Mouse (Mus musculus): Measurements from ENCODE around the gene Gm49325. TPM values are rescaled to one million over a fixed set of nuclear protein-coding genes. Genes with fewer than 3 reads are reported as not detected.
A peak's percentile ranks its signal among the peaks of the same experiment; 100 is the strongest.
"Not testable (repeated sequence)": the region's sequence is repeated elsewhere in the genome, so short reads cannot be mapped to it uniquely, and the experiment has no call there.

The Gm49325 gene
- polyA plus RNA-seq, 1 experiment from 2014 or later, result 4.9 TPM

GRCm38 (mm10) chr10:77685895-77686664 lies 80.1 kb downstream of the Gm49325 start, which contains the start of gene Tspear:
Tspear (plus strand) TSS chr10:77686569.
- no peaks in the 10 kb centered on the region for H3K4me1 ChIP-seq (ENCODE audit: insufficient read depth, low read depth, low read length)
- DNase-seq (ENCODE audit: low spot score) (no peak), ATAC-seq (0 out of 2 replicates have a peak, but pooled peaks have one; percentile 12)
- H3K4me2 ChIP-seq (replicated peaks; ENCODE audit: low read depth, low read length), result no peak within 1 kb of the TSS
- H3K9me3 ChIP-seq (ENCODE audit: low read length), result no peaks in the 10 kb centered on the region
- 0 out of 2 replicates have a peak, but pooled peaks cover 7% of the 10 kb centered on the region for H3K27me3 ChIP-seq (replicated peaks; ENCODE audit: insufficient read depth, low read length)
- H3K9ac ChIP-seq (replicated peaks; ENCODE audit: low read depth), result no peak within 1 kb of the TSS
- no peak for TF ChIP-seq CTCF (IDR thresholded peaks at IDR 0.05)
- TF ChIP-seq EP300 (IDR thresholded peaks at IDR 0.05), result no peak
- no peak within 1 kb of the TSS for H3K27ac ChIP-seq (ENCODE audit: low read length)
- no peak within 1 kb of the TSS for H3K4me3 ChIP-seq (ENCODE audit: low read depth, low read length)
- 2% methylated on average over 22 of the region's 22 CpGs for WGBS
- H3K36me3 ChIP-seq (ENCODE audit: insufficient read depth, low read length), result no peaks in the 10 kb centered on the region

GRCm38 (mm10) chr10:77687021-77687420 lies 81.0 kb downstream of the Gm49325 start:
- H3K4me1 ChIP-seq (ENCODE audit: insufficient read depth, low read depth, low read length), result no peaks in the 10 kb centered on the region
- H3K27me3 ChIP-seq (replicated peaks; ENCODE audit: insufficient read depth, low read length), result 0 out of 2 replicates have a peak, but pooled peaks cover 7% of the 10 kb centered on the region
- no peak for TF ChIP-seq CTCF (IDR thresholded peaks at IDR 0.05)
- TF ChIP-seq EP300 (IDR thresholded peaks at IDR 0.05), result no peak
- H3K36me3 ChIP-seq (ENCODE audit: insufficient read depth, low read length), result no peaks in the 10 kb centered on the region
- WGBS, result 19% methylated on average over 10 of the region's 10 CpGs
- ATAC-seq (no peak), DNase-seq (ENCODE audit: low spot score) (no peak)
- H3K4me2 ChIP-seq (replicated peaks; ENCODE audit: low read depth, low read length), result no peak overlapping the region
- H3K27ac ChIP-seq (ENCODE audit: low read length), result no peak overlapping the region
- no peak overlapping the region for H3K4me3 ChIP-seq (ENCODE audit: low read depth, low read length)
- no peaks in the 10 kb centered on the region for H3K9me3 ChIP-seq (ENCODE audit: low read length)
- no peak overlapping the region for H3K9ac ChIP-seq (replicated peaks; ENCODE audit: low read depth)

GRCm38 (mm10) chr10:77690356-77690807 lies 84.4 kb downstream of the Gm49325 start, which contains the start of gene Gm19402:
Gm19402 (minus strand) TSS chr10:77690757.
- WGBS, result 61% methylated on average over 3 of the region's 3 CpGs
- not testable (repeated sequence) for H3K9ac ChIP-seq (replicated peaks; ENCODE audit: low read depth); H3K9me3 ChIP-seq (ENCODE audit: low read length); H3K36me3 ChIP-seq (ENCODE audit: insufficient read depth, low read length); DNase-seq (ENCODE audit: low spot score); H3K4me2 ChIP-seq (replicated peaks; ENCODE audit: low read depth, low read length); H3K27ac ChIP-seq (ENCODE audit: low read length); H3K4me1 ChIP-seq (ENCODE audit: insufficient read depth, low read depth, low read length); H3K4me3 ChIP-seq (ENCODE audit: low read depth, low read length); H3K27me3 ChIP-seq (replicated peaks; ENCODE audit: insufficient read depth, low read length); ATAC-seq

MicroRNAs encoded within 50 kb of the gene (microRNA counts, 519-probe panel; counts per million panel counts)
- microRNA mmu-miR-1930, result not detected

Small RNA genes within 50 kb of the gene (microRNA-seq; reads per million reads assigned to microRNA genes)
- gene Mir1930, result 7.3 reads per million, percentile 18 among the genes with 10 or more reads in this experiment

Other genes with a start within 250 kb of the Gm49325 start
- 25.3 and 30.1 TPM in 2 replicates for gene Adarb1, start 187.9 kb upstream of the Gm49325 start, polyA plus RNA-seq (2015; fragmentation: Nextera tagmentation; extraction: Ambion mirVana)
- gene Fam207a, start 90.4 kb upstream of the Gm49325 start, polyA plus RNA-seq (2015; fragmentation: Nextera tagmentation; extraction: Ambion mirVana), result 26.8 and 27.2 TPM in 2 replicates
- 19.1 and 21.1 TPM in 2 replicates for gene Itgb2, start 75.9 kb upstream of the Gm49325 start, polyA plus RNA-seq (2015; fragmentation: Nextera tagmentation; extraction: Ambion mirVana)
- gene Pttg1ip, start 24.5 kb upstream of the Gm49325 start, polyA plus RNA-seq (2015; fragmentation: Nextera tagmentation; extraction: Ambion mirVana), result 189 and 207 TPM in 2 replicates
- 185 and 209 TPM in 2 replicates for gene Sumo3, start 100 bp upstream of the Gm49325 start, polyA plus RNA-seq (2015; fragmentation: Nextera tagmentation; extraction: Ambion mirVana)
- 59.8 and 65.6 TPM in 2 replicates for gene Ube2g2, start 16.1 kb downstream of the Gm49325 start, polyA plus RNA-seq (2015; fragmentation: Nextera tagmentation; extraction: Ambion mirVana)
- 0.12 and 0.13 TPM in 2 replicates for gene Tspear, start 80.4 kb downstream of the Gm49325 start, polyA plus RNA-seq (2015; fragmentation: Nextera tagmentation; extraction: Ambion mirVana)
- gene Gm19402, start 84.6 kb downstream of the Gm49325 start, polyA plus RNA-seq (2015; fragmentation: Nextera tagmentation; extraction: Ambion mirVana), result not detected in 2 replicates
- not detected in 2 replicates for gene Gm9508, start 91.0 kb downstream of the Gm49325 start, polyA plus RNA-seq (2015; fragmentation: Nextera tagmentation; extraction: Ambion mirVana)
- gene Gm10272, start 100.4 kb downstream of the Gm49325 start, polyA plus RNA-seq (2015; fragmentation: Nextera tagmentation; extraction: Ambion mirVana), result not detected in 2 replicates
- not detected in 2 replicates for gene Gm10024, start 105.3 kb downstream of the Gm49325 start, polyA plus RNA-seq (2015; fragmentation: Nextera tagmentation; extraction: Ambion mirVana)
- gene Gm10142, start 109.6 kb downstream of the Gm49325 start, polyA plus RNA-seq (2015; fragmentation: Nextera tagmentation; extraction: Ambion mirVana), result not detected in 2 replicates
- not detected in 2 replicates for gene Krtap12-1, start 114.4 kb downstream of the Gm49325 start, polyA plus RNA-seq (2015; fragmentation: Nextera tagmentation; extraction: Ambion mirVana)
- gene Gm10100, start 120.3 kb downstream of the Gm49325 start, polyA plus RNA-seq (2015; fragmentation: Nextera tagmentation; extraction: Ambion mirVana), result not detected in 2 replicates
- not detected in 2 replicates for gene Gm18596, start 136.4 kb downstream of the Gm49325 start, polyA plus RNA-seq (2015; fragmentation: Nextera tagmentation; extraction: Ambion mirVana)
- gene Gm9736, start 145.2 kb downstream of the Gm49325 start, polyA plus RNA-seq (2015; fragmentation: Nextera tagmentation; extraction: Ambion mirVana), result not detected in 2 replicates
- gene Gm3233, start 153.5 kb downstream of the Gm49325 start, polyA plus RNA-seq (2015; fragmentation: Nextera tagmentation; extraction: Ambion mirVana), result not detected in 2 replicates
- not detected in 2 replicates for gene Gm3238, start 165.1 kb downstream of the Gm49325 start, polyA plus RNA-seq (2015; fragmentation: Nextera tagmentation; extraction: Ambion mirVana)
- gene Gm7138, start 170.7 kb downstream of the Gm49325 start, polyA plus RNA-seq (2015; fragmentation: Nextera tagmentation; extraction: Ambion mirVana), result not detected in 2 replicates
- gene Gm3250, start 176.3 kb downstream of the Gm49325 start, polyA plus RNA-seq (2015; fragmentation: Nextera tagmentation; extraction: Ambion mirVana), result not detected in 2 replicates
- gene Gm7137, start 182.0 kb downstream of the Gm49325 start, polyA plus RNA-seq (2015; fragmentation: Nextera tagmentation; extraction: Ambion mirVana), result not detected in 2 replicates
- not detected in 2 replicates for gene Gm9639, start 188.9 kb downstream of the Gm49325 start, polyA plus RNA-seq (2015; fragmentation: Nextera tagmentation; extraction: Ambion mirVana)
- gene Gm19668, start 192.9 kb downstream of the Gm49325 start, polyA plus RNA-seq (2015; fragmentation: Nextera tagmentation; extraction: Ambion mirVana), result not detected in 2 replicates
- gene Gm9507, start 205.6 kb downstream of the Gm49325 start, polyA plus RNA-seq (2015; fragmentation: Nextera tagmentation; extraction: Ambion mirVana), result not detected in 2 replicates
- not detected in 2 replicates for gene Gm2696, start 208.5 kb downstream of the Gm49325 start, polyA plus RNA-seq (2015; fragmentation: Nextera tagmentation; extraction: Ambion mirVana)
- not detected in 2 replicates for gene Krtap10-4, start 220.9 kb downstream of the Gm49325 start, polyA plus RNA-seq (2015; fragmentation: Nextera tagmentation; extraction: Ambion mirVana)
- gene Krtap10-10, start 229.8 kb downstream of the Gm49325 start, polyA plus RNA-seq (2015; fragmentation: Nextera tagmentation; extraction: Ambion mirVana), result not detected in 2 replicates
- gene Gm36176, start 240.6 kb downstream of the Gm49325 start, polyA plus RNA-seq (2015; fragmentation: Nextera tagmentation; extraction: Ambion mirVana), result not detected in 2 replicates
- gene Gm10318, start 246.7 kb downstream of the Gm49325 start, polyA plus RNA-seq (2015; fragmentation: Nextera tagmentation; extraction: Ambion mirVana), result not detected in 2 replicates

All from lung, postnatal 0 days (tissue).